Mouse (Mus musculus) T-cell, adult 66 days (primary cell): ENCODE measurements around the gene Gm8922. TPM values are rescaled to one million over a fixed set of nuclear protein-coding genes. Genes with fewer than 3 reads are reported as not detected.

Source experiments
- total RNA-seq, 2 experiments: library from RNA; stranded (reverse); gene quantifications; 3 replicates in 1 of 2; 4 replicates in 1 of 2; pipeline ENCODE4 v1.2.4; 2023

Gene Gm8922
- total RNA-seq = not detected

GRCm38 (mm10) chr5:11681659-11682058 is at the start of gene Gm8922:
Gene Gm8922, plus strand, starts transcription at chr5:11681959.

Other genes with a start within 250 kb of the Gm8922 start
- gene Gm8906, start 179.3 kb upstream of the Gm8922 start, total RNA-seq = not detected
- gene Gm6460, start 87.0 kb upstream of the Gm8922 start, total RNA-seq = not detected
- not detected for gene Gm8926, start 88.6 kb downstream of the Gm8922 start, total RNA-seq
- gene Gm6465, start 163.6 kb downstream of the Gm8922 start, total RNA-seq = not detected
- not detected for gene 4933402N22Rik, start 236.1 kb downstream of the Gm8922 start, total RNA-seq